Mouse (Mus musculus): Measurements from ENCODE around the gene Map9. TPM values are rescaled to one million over a fixed set of nuclear protein-coding genes. Genes with fewer than 3 reads are reported as not detected.

Gene Map9
- 0.10 TPM in 2 replicates for polyA plus RNA-seq (2012; rRNA removed)

DNA sequence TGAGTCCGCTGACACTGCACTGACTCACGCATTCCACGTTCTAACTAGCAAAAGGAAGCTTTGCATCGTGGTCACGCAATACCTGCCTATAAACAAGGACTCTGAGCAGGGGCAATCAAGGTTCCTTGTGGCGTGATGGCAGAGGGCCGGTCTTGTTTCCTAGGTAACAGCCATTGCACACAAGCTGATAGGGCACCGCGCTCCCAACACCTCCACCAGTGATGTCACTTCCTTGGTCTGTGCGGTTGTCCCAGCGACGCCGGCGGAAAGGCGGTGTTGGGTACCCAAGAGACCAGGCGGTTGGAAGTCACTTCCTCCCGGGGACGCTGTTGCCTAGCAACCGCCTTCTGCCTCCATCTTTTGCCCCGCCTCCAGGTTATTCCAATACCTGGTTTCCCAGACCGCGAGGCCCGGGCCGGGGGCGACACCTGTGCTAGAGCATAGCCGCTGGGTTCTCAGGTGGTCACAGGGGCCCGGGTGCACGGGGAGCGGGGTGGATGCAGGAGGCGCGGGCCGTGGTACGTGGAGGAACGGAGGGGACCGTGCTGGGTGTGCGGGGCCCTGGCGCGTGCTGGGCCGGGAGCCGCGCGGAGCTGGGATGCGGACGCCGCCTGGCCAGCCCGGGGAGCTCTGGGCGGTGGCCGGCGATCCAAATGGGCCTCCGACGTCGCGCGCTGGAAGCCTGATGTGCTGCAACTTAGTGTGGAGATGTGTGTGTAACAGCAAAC, at the start of gene Map9:
TSS of gene Map9 (plus strand) at position 248 of the 728 bp plus-strand sequence.

Other genes with a start within 250 kb of the Map9 start
- gene Gucy1a1, start 212.3 kb upstream of the Map9 start, polyA plus RNA-seq (2012; rRNA removed), result 4.2 and 4.4 TPM in 2 replicates
- gene Npy2r, start 190.0 kb downstream of the Map9 start, polyA plus RNA-seq (2012; rRNA removed), result not detected in 2 replicates

All from liver, embryonic 18 days (tissue).